In genomic region chr3:144703959-144704358, GRCm38 (mm10) we compare ENCODE assay signal across 20 mouse cellular contexts. TPM values are rescaled to one million over a fixed set of nuclear protein-coding genes. Genes with fewer than 3 reads are reported as not detected.
DNase-seq lines count a peak whose midpoint lies in the region; ATAC-seq and TF ChIP-seq lines count a peak whose summit lies in the region.
"Had no signal": no experiment of that assay in that cellular context is flagged by ENCODE, and none has a peak within 500 bp of the region (broad histone marks: within the 10 kb centered on the region; RNA-seq: fewer than 3 reads in every experiment).

No protein-coding gene starts in this region.

- no peak overlapping the region for H3K4me3 ChIP-seq in intestine, postnatal 0 days (ENCODE audit: low read depth, low read length)
- no peak overlapping the region for H3K4me3 ChIP-seq in intestine, embryonic 15.5 days (replicated peaks)
- peak overlapping the region; percentile 43 for H3K4me3 ChIP-seq in bone marrow, adult 2 months (replicated peaks; ENCODE audit: control insufficient read depth, low read depth, low read length)
- H3K4me3 ChIP-seq: embryonic facial prominence, embryonic 13.5 days; heart, embryonic 13.5 days; limb, embryonic 12.5 days; liver, embryonic 15.5 days; neural tube, embryonic 13.5 days had no signal

- peak overlapping the region; percentile 28; the same call in 1 of the 2 replicates for H3K27ac ChIP-seq in intestine, postnatal 0 days (ENCODE audit: low read depth, low read length)
- no peak overlapping the region for H3K27ac ChIP-seq in intestine, embryonic 15.5 days
- H3K27ac ChIP-seq in bone marrow, adult 2 months (ENCODE audit: control insufficient read depth, insufficient read depth, low read depth, low read length, poor library complexity): no peak overlapping the region
- H3K27ac ChIP-seq: embryonic facial prominence, embryonic 13.5 days; heart, embryonic 13.5 days; limb, embryonic 12.5 days; liver, embryonic 15.5 days; neural tube, embryonic 13.5 days had no signal

- TF ChIP-seq POLR2A in bone marrow, adult 2 months (IDR thresholded peaks at IDR 0.05; ENCODE audit: borderline replicate concordance, control insufficient read depth, low read depth, low read length): no peak

- 52% methylated on average over 6 of the region's 6 CpGs for WGBS in intestine, postnatal 0 days
- whole genome bisulfite sequencing in intestine, embryonic 15.5 days: 75% methylated on average over 6 of the region's 6 CpGs
- WGBS in bone marrow, adult 2 months: 11% methylated on average over 6 of the region's 6 CpGs

- DNase-seq in splenic B cell, adult 2 months (ENCODE audit: low read depth, low spot score): peak; percentile 60
- DNase-seq in thymus, postnatal 36 days: no peak
- DNase-seq in lung, adult 18-20 months: no peak
- no peak for DNase-seq in cerebellum, adult 8-10 months
- DNase-seq: adrenal gland, postnatal 10 days; cerebellum, postnatal 36 days; gastrocnemius, postnatal 36 days; kidney, postnatal 14 days; layer of hippocampus, postnatal 36 days had no signal

- H3K4me2 ChIP-seq in intestine, postnatal 0 days (replicated peaks; ENCODE audit: low read depth): peak overlapping the region; percentile 33; the same call in 1 of the 2 replicates
- no peak overlapping the region for H3K4me2 ChIP-seq in intestine, embryonic 15.5 days (replicated peaks)
- H3K4me2 ChIP-seq: embryonic facial prominence, embryonic 13.5 days; heart, embryonic 13.5 days; limb, embryonic 12.5 days; liver, embryonic 15.5 days; neural tube, embryonic 13.5 days had no signal

- H3K9me3 ChIP-seq in intestine, postnatal 0 days (ENCODE audit: control insufficient read depth): no peaks in the 10 kb centered on the region
- H3K9me3 ChIP-seq in intestine, embryonic 15.5 days: no peaks in the 10 kb centered on the region
- H3K9me3 ChIP-seq: embryonic facial prominence, embryonic 13.5 days; heart, embryonic 13.5 days; limb, embryonic 12.5 days; liver, embryonic 15.5 days; neural tube, embryonic 13.5 days had no signal

- TF ChIP-seq CTCF in intestine, postnatal 0 days (IDR thresholded peaks at IDR 0.05; ENCODE audit: low read depth): no peak
- no peak for TF ChIP-seq CTCF in bone marrow, adult 2 months (IDR thresholded peaks at IDR 0.05; ENCODE audit: control insufficient read depth, insufficient read depth, low read length)

- H3K9ac ChIP-seq in intestine, postnatal 0 days (ENCODE audit: low read depth, low read length): no peak overlapping the region
- no peak overlapping the region for H3K9ac ChIP-seq in intestine, embryonic 15.5 days
- H3K9ac ChIP-seq: embryonic facial prominence, embryonic 13.5 days; heart, embryonic 13.5 days; limb, embryonic 12.5 days; liver, embryonic 15.5 days; neural tube, embryonic 13.5 days had no signal

- H3K36me3 ChIP-seq in intestine, postnatal 0 days (ENCODE audit: control insufficient read depth, insufficient read depth): peaks cover 34% of the 10 kb centered on the region
- 0 out of 2 replicates have a peak, but pooled peaks cover 3% of the 10 kb centered on the region for H3K36me3 ChIP-seq in intestine, embryonic 15.5 days
- H3K36me3 ChIP-seq in splenic B cell, adult 2 months (ENCODE audit: control insufficient read depth, insufficient read depth, low read length, poor library complexity, severe bottlenecking): peaks cover 6% of the 10 kb centered on the region

- H3K4me1 ChIP-seq in intestine, postnatal 0 days (replicated peaks; ENCODE audit: control insufficient read depth, insufficient read depth, low read length): no peaks in the 10 kb centered on the region
- no peaks in the 10 kb centered on the region for H3K4me1 ChIP-seq in intestine, embryonic 15.5 days (replicated peaks)
- peaks cover 3% of the 10 kb centered on the region; the same call in 1 of the 2 replicates for H3K4me1 ChIP-seq in bone marrow, adult 2 months (ENCODE audit: control insufficient read depth, insufficient read depth, low read length)
- H3K4me1 ChIP-seq: embryonic facial prominence, embryonic 13.5 days; limb, embryonic 12.5 days; neural tube, embryonic 13.5 days had no signal

- no peaks in the 10 kb centered on the region for H3K27me3 ChIP-seq in intestine, postnatal 0 days (replicated peaks; ENCODE audit: control insufficient read depth, insufficient read depth, low read length)
- no peaks in the 10 kb centered on the region for H3K27me3 ChIP-seq in intestine, embryonic 15.5 days (replicated peaks)
- no peaks in the 10 kb centered on the region for H3K27me3 ChIP-seq in splenic B cell, adult 2 months (ENCODE audit: control insufficient read depth, insufficient read depth, low read length, poor library complexity, severe bottlenecking)
- H3K27me3 ChIP-seq: embryonic facial prominence, embryonic 13.5 days; heart, embryonic 13.5 days; limb, embryonic 12.5 days; liver, embryonic 15.5 days; neural tube, embryonic 13.5 days had no signal

- ATAC-seq in intestine, postnatal 0 days: peak; percentile 61
- no peak for ATAC-seq in intestine, embryonic 15.5 days
- peak; percentile 94 for ATAC-seq in inflammation-experienced regulatory T-cells, adult 6 months
- ATAC-seq: intestine, embryonic 16.5 days had no signal

RNA-seq across cellular contexts. Expression of gene Sh3glb1, which starts 16.2 kb away (rescaled TPM):
- 158 and 161 TPM in 2 replicates for polyA plus RNA-seq in intestine, postnatal 0 days (2015; fragmentation: Nextera tagmentation; extraction: Ambion mirVana)
- 96.0 and 106 TPM in 2 replicates for polyA plus RNA-seq in intestine, embryonic 15.5 days (2015; fragmentation: Nextera tagmentation; extraction: Ambion mirVana)
- polyA plus RNA-seq in bone marrow, adult 2 months (2011; ENCODE audit: insufficient read depth, insufficient read length, low replicate concordance, missing spikeins): 115 and 118 TPM in 2 replicates
- 10 to 100 TPM; 52.5 to 76.1 (median 62.4) TPM for polyA plus RNA-seq in inflammation-experienced regulatory T-cells, adult 6 months (2017; shearing (Covaris generic))

RNA-seq across cellular contexts. Expression of gene Clca3a1, which starts 56.8 kb away (rescaled TPM):
- 3.9 and 4.0 TPM in 2 replicates for polyA plus RNA-seq in intestine, postnatal 0 days (2015; fragmentation: Nextera tagmentation; extraction: Ambion mirVana)
- polyA plus RNA-seq in intestine, embryonic 15.5 days (2015; fragmentation: Nextera tagmentation; extraction: Ambion mirVana): 5.7 and 7.9 TPM in 2 replicates
- 7.0 and 8.3 TPM in 2 replicates for polyA plus RNA-seq in bone marrow, adult 2 months (2011; ENCODE audit: insufficient read depth, insufficient read length, low replicate concordance, missing spikeins)
- polyA plus RNA-seq in inflammation-experienced regulatory T-cells, adult 6 months (2017; shearing (Covaris generic)): not detected
- polyA plus RNA-seq: hindbrain, embryonic 11.5 days had no signal
